Mouse (Mus musculus): ENCODE results near the gene Ttc32. TPM values are rescaled to one million over a fixed set of nuclear protein-coding genes. Genes with fewer than 3 reads are reported as not detected.

Gene Ttc32
- polyA plus RNA-seq (2012; rRNA removed): 6.5 and 10.5 TPM in 2 replicates

DNA sequence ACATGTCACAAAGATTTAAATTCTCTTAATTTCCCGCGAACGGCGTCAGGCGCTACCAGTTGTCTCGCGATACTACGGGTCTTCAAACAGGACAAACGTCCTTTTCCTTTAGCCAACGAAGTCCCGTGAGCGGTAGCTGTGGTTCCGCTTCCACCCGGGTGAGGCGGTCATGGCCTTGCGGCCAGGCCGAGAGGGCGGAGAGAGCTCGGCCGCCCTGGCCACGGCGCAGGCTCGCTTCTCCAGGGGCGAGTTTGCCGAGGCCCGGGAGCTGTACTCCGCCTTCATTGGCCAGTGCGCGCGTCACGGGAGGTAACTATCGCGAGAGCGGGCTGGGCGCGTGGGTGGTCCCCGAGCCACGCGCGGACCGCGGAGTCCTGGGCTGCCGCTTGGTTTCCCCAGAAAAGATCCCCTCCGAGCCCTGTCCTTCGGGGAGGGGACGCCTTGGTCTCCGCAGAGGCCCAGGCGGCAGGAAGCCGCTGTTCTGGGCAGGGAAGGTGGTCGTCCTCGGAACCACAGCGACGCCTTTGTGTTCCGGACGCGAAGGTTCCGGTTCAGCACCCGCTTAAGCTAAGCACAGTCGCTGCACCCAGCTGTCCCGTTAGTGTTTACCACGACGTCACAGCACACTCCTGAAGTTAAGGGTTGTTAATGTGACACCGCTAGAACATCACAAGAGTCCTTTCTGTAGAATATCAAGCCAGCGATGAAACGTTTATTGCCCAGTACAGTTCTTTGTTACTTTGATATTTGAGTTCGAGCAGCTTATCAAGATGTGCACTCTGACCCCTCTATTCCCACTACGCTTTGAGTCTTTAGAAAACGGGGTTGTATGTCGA lies at the start of gene Ttc32:
Gene Ttc32, plus strand, starts transcription at position 110 of the 836 bp plus-strand sequence.
- H3K4me3 ChIP-seq (replicated peaks; ENCODE audit: extremely low read depth, low read depth, low read length): peak within 1 kb of the TSS; percentile 99
- no peaks in the 10 kb centered on the region for H3K4me1 ChIP-seq (ENCODE audit: control insufficient read depth, insufficient read depth, low read length)
- 0 out of 2 replicates have a peak, but pooled peaks have one; percentile 24 for TF ChIP-seq CTCF (IDR thresholded peaks at IDR 0.05; ENCODE audit: insufficient read depth, low read length)
- TF ChIP-seq POLR2A (IDR thresholded peaks at IDR 0.05; ENCODE audit: borderline replicate concordance, extremely low read depth, low read depth, low read length): peak; percentile 87
- DNase-seq: peak; percentile 97
- under 1% methylated on average over 69 of the region's 69 CpGs for WGBS

GRCm38 (mm10) chr12:8993231-8993630 lies 36.6 kb upstream of the Ttc32 start:
- no peak for DNase-seq
- no peak for TF ChIP-seq POLR2A (IDR thresholded peaks at IDR 0.05; ENCODE audit: borderline replicate concordance, extremely low read depth, low read depth, low read length)
- TF ChIP-seq CTCF (IDR thresholded peaks at IDR 0.05; ENCODE audit: insufficient read depth, low read length): no peak
- Histone ChIP-seq H3K4me3 (replicated peaks; ENCODE audit: extremely low read depth, low read depth, low read length) (no peak overlapping the region), H3K4me1 (ENCODE audit: control insufficient read depth, insufficient read depth, low read length) (no peaks in the 10 kb centered on the region; the same call in 1 of the 2 replicates)
- WGBS: 50% methylated on average over 8 of the region's 8 CpGs

GRCm38 (mm10) chr12:8998318-8998717 lies 31.5 kb upstream of the Ttc32 start:
- DNase-seq: no peak
- WGBS: 79% methylated on average over 4 of the region's 4 CpGs
- H3K4me3 ChIP-seq (replicated peaks; ENCODE audit: extremely low read depth, low read depth, low read length): no peak overlapping the region
- no peaks in the 10 kb centered on the region; the same call in 1 of the 2 replicates for H3K4me1 ChIP-seq (ENCODE audit: control insufficient read depth, insufficient read depth, low read length)
- TF ChIP-seq CTCF (IDR thresholded peaks at IDR 0.05; ENCODE audit: insufficient read depth, low read length): no peak
- no peak for TF ChIP-seq POLR2A (IDR thresholded peaks at IDR 0.05; ENCODE audit: borderline replicate concordance, extremely low read depth, low read depth, low read length)

DNA sequence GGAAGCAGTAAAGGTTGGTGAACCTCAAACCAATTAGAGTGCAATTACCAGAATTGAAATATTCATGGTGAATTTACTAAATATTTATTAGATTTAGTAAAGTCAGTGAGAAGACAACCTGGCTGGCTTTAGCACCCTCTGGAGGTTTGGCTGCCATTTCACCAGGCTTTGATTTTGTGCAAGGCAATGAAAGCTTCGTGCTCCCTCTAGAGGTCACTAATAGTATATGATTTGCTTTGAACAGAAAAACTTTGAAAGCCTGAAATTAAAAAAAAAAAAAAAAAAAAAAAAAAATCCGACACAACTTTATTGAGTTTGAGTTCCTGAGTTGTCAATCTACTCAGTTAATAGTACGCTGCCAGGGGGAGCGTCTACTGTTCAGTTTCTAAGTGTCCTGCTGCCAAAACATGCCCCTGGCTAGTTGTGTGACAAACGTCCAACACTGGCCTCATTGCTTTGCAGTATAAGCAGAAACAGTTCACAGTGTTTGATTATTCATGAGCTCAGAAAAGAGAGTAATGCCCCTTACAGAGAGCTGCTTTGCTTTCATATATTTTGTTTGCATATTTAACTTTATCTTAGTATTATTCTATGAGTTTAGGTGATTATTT lies 27.7 kb upstream of the Ttc32 start:
- peak; percentile 20 for DNase-seq
- peak; percentile 70 for TF ChIP-seq CTCF (IDR thresholded peaks at IDR 0.05; ENCODE audit: insufficient read depth, low read length)
- TF ChIP-seq POLR2A (IDR thresholded peaks at IDR 0.05; ENCODE audit: borderline replicate concordance, extremely low read depth, low read depth, low read length): no peak
- Histone ChIP-seq H3K4me3 (replicated peaks; ENCODE audit: extremely low read depth, low read depth, low read length) (no peak overlapping the region), H3K4me1 (ENCODE audit: control insufficient read depth, insufficient read depth, low read length) (no peaks in the 10 kb centered on the region)
- WGBS: 9% methylated on average over 5 of the region's 5 CpGs

DNA sequence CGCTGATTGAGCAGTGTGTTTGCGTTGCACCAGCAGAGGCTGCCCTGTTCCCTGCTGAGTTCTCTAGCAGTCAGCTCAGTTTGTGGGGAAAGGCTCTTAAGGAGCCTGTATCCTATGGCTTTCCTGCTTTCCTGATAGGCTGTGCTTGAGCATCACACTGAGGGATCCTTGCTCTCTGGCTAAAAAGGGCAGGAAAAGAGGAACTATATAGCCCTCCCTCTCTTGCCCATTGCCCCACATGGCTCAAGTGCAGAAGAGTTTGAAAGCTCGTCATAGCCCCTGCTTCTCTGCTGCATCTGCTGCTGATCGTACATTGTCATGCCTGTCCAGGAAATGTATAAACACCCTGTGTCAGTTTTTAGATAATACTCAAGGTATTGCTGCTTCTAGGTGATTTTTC lies 22.7 kb upstream of the Ttc32 start:
- DNase-seq: no peak
- 59% methylated on average over 4 of the region's 4 CpGs for WGBS
- H3K4me1 ChIP-seq (ENCODE audit: control insufficient read depth, insufficient read depth, low read length): no peaks in the 10 kb centered on the region
- no peak overlapping the region for H3K4me3 ChIP-seq (replicated peaks; ENCODE audit: extremely low read depth, low read depth, low read length)
- no peak for TF ChIP-seq POLR2A (IDR thresholded peaks at IDR 0.05; ENCODE audit: borderline replicate concordance, extremely low read depth, low read depth, low read length)
- no peak for TF ChIP-seq CTCF (IDR thresholded peaks at IDR 0.05; ENCODE audit: insufficient read depth, low read length)

- Histone ChIP-seq H3K4me3 (replicated peaks; ENCODE audit: extremely low read depth, low read depth, low read length) (no peak overlapping the region), H3K4me1 (ENCODE audit: control insufficient read depth, insufficient read depth, low read length) (no peaks in the 10 kb centered on the region)
- DNase-seq: no peak
- WGBS: 93% methylated on average over 6 of the region's 6 CpGs
- no peak for TF ChIP-seq CTCF (IDR thresholded peaks at IDR 0.05; ENCODE audit: insufficient read depth, low read length)
Observed at GRCm38 (mm10) chr12:9007811-9008210, 22.0 kb upstream of the Ttc32 start.

- Histone ChIP-seq H3K4me3 (replicated peaks; ENCODE audit: extremely low read depth, low read depth, low read length) (no peak overlapping the region), H3K4me1 (ENCODE audit: control insufficient read depth, insufficient read depth, low read length) (no peaks in the 10 kb centered on the region)
- TF ChIP-seq POLR2A (IDR thresholded peaks at IDR 0.05; ENCODE audit: borderline replicate concordance, extremely low read depth, low read depth, low read length) (no peak), CTCF (IDR thresholded peaks at IDR 0.05; ENCODE audit: insufficient read depth, low read length) (no peak)
- no peak for DNase-seq
- 50% methylated on average over 4 of the region's 4 CpGs for WGBS
Observed at GRCm38 (mm10) chr12:9010311-9010710, 19.5 kb upstream of the Ttc32 start.

GRCm38 (mm10) chr12:9016376-9016775 lies 13.4 kb upstream of the Ttc32 start:
- TF ChIP-seq POLR2A (IDR thresholded peaks at IDR 0.05; ENCODE audit: borderline replicate concordance, extremely low read depth, low read depth, low read length) (no peak), CTCF (IDR thresholded peaks at IDR 0.05; ENCODE audit: insufficient read depth, low read length) (no peak)
- Histone ChIP-seq H3K4me3 (replicated peaks; ENCODE audit: extremely low read depth, low read depth, low read length) (no peak overlapping the region), H3K4me1 (ENCODE audit: control insufficient read depth, insufficient read depth, low read length) (no peaks in the 10 kb centered on the region)
- no peak for DNase-seq
- WGBS: 94% methylated on average over 9 of the region's 9 CpGs

DNA sequence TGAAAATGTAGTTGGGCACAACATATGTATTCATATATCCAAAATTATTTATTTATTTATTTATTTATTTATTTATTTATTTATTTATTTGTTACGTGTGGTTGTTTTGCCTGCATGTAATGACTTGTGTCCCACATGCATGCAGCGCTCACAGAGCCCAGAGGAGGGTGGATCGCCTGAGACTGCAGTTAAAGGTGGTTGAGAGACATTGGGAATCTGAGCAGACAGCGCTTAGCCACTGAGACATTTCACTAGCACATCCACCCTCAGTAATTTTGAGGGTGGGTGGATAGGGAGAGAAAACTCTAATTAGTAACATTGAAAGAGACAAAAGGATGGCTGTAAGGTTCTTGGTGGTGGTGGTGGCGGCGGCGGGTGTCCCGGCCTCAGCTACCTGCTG lies 9.4 kb upstream of the Ttc32 start:
- WGBS: 94% methylated on average over 8 of the region's 8 CpGs
- H3K4me1 ChIP-seq (ENCODE audit: control insufficient read depth, insufficient read depth, low read length): no peaks in the 10 kb centered on the region
- no peak overlapping the region for H3K4me3 ChIP-seq (replicated peaks; ENCODE audit: extremely low read depth, low read depth, low read length)
- TF ChIP-seq POLR2A (IDR thresholded peaks at IDR 0.05; ENCODE audit: borderline replicate concordance, extremely low read depth, low read depth, low read length) (no peak), CTCF (IDR thresholded peaks at IDR 0.05; ENCODE audit: insufficient read depth, low read length) (no peak)
- no peak for DNase-seq

GRCm38 (mm10) chr12:9020986-9021385 lies 8.8 kb upstream of the Ttc32 start:
- TF ChIP-seq CTCF (IDR thresholded peaks at IDR 0.05; ENCODE audit: insufficient read depth, low read length): no peak
- Histone ChIP-seq H3K4me1 (ENCODE audit: control insufficient read depth, insufficient read depth, low read length) (no peaks in the 10 kb centered on the region), H3K4me3 (replicated peaks; ENCODE audit: extremely low read depth, low read depth, low read length) (no peak overlapping the region)
- DNase-seq: no peak
- 72% methylated on average over 3 of the region's 3 CpGs for WGBS
